Mouse (Mus musculus) MEL (cell line): ENCODE data around the gene Lima1. TPM values are rescaled to one million over a fixed set of nuclear protein-coding genes. Genes with fewer than 3 reads are reported as not detected.
A peak's percentile ranks its signal among the peaks of the same experiment; 100 is the strongest.

Experiments
- DNase-seq: peaks from one replicate; pipeline ENCODE4 v3.0.0; 2011; ENCODE audit warnings: low read depth, low spot score
- H3K27ac ChIP-seq: 2 replicates; pipeline ENCODE4 v1.5.1; 2012; ENCODE audit warnings: low read depth, mild to moderate bottlenecking, control low read depth, low read length, moderate library complexity; ENCODE audit not compliant: control insufficient read depth
- H3K27me3 ChIP-seq, 2 experiments: fragments of 150-350 bp in 1 of 2; sonication (generic) in 1 of 2; 2 replicates each; pipeline ENCODE4 v1.6.1; 2012; ENCODE audit warnings: low read length in 2 of 2, mild to moderate bottlenecking in 2 of 2, improper control_type of control experiment in 1 of 2, moderate library complexity in 1 of 2; ENCODE audit not compliant: insufficient read depth in 2 of 2, control insufficient read depth in 1 of 2
- H3K36me3 ChIP-seq, 2 experiments: 2 replicates each; pipeline ENCODE4 v1.6.1; 2012 to 2014; ENCODE audit warnings: low read length in 2 of 2, improper control_type of control experiment in 1 of 2, inconsistent platforms in 1 of 2, mild to moderate bottlenecking in 1 of 2; ENCODE audit not compliant: insufficient read depth in 2 of 2, control insufficient read depth in 1 of 2
- H3K4me1 ChIP-seq, 2 experiments: fragments of 150-350 bp in 1 of 2; sonication (generic) in 1 of 2; 2 replicates each; pipeline ENCODE4 v1.6.1; 2012; ENCODE audit warnings: low read length in 2 of 2, improper control_type of control experiment in 1 of 2, mild to moderate bottlenecking in 1 of 2; ENCODE audit not compliant: insufficient read depth in 2 of 2, control insufficient read depth in 1 of 2
- H3K4me3 ChIP-seq, 2 experiments: fragments of 150-350 bp in 1 of 2; sonication (generic) in 1 of 2; 2 replicates each; pipeline ENCODE4 v1.5.1; 2012; ENCODE audit warnings: low read depth in 2 of 2, low read length in 2 of 2, mild to moderate bottlenecking in 2 of 2, moderate library complexity in 2 of 2, control low read depth in 1 of 2, improper control_type of control experiment in 1 of 2; ENCODE audit not compliant: control insufficient read depth in 1 of 2, insufficient read depth in 1 of 2
- H3K79me2 ChIP-seq: 2 replicates; pipeline ENCODE4 v1.6.1; 2012; ENCODE audit warnings: mild to moderate bottlenecking, low read length, moderate library complexity; ENCODE audit not compliant: control insufficient read depth, poor library complexity, insufficient read depth
- H3K9ac ChIP-seq: 2 replicates; pipeline ENCODE4 v1.6.1; 2012; ENCODE audit warnings: low read depth, mild to moderate bottlenecking, control low read depth, low read length, moderate library complexity; ENCODE audit not compliant: control insufficient read depth, poor library complexity, severe bottlenecking
- H3K9me3 ChIP-seq: fragments of 150-350 bp; sonication (generic); replicated peaks from 2 replicates; pipeline ENCODE4 v1.6.1; 2012; ENCODE audit warnings: mild to moderate bottlenecking, low read length, improper control_type of control experiment, moderate library complexity; ENCODE audit not compliant: insufficient read depth
- GABPA ChIP-seq: IDR thresholded peaks from 2 replicates; pipeline ENCODE4 v1.6.1; 2012; ENCODE audit warnings: low read depth, mild to moderate bottlenecking, inconsistent platforms, low read length, improper control_type of control experiment, moderate library complexity
- JUND ChIP-seq: IDR thresholded peaks from 2 replicates; pipeline ENCODE4 v1.6.1; 2011; ENCODE audit warnings: low read depth, mild to moderate bottlenecking, improper control_type of control experiment, low read length
- MAX ChIP-seq: IDR thresholded peaks from 2 replicates; pipeline ENCODE4 v1.6.1; 2011; ENCODE audit warnings: low read length, improper control_type of control experiment
- POLR2AphosphoS2 ChIP-seq: IDR thresholded peaks from 2 replicates; pipeline ENCODE4 v1.6.1; 2011; ENCODE audit warnings: low read length, improper control_type of control experiment
- POLR2AphosphoS5 ChIP-seq: IDR thresholded peaks from 2 replicates; pipeline ENCODE4 v1.6.1; 2012; ENCODE audit warnings: low read depth, borderline replicate concordance, mild to moderate bottlenecking, inconsistent platforms, low read length, moderate library complexity, mixed read lengths
- RAD21 ChIP-seq: IDR thresholded peaks from 2 replicates; pipeline ENCODE4 v1.6.1; 2011; ENCODE audit warnings: mild to moderate bottlenecking, low read depth, low read length, improper control_type of control experiment
- RCOR1 ChIP-seq: IDR thresholded peaks from 2 replicates; pipeline ENCODE4 v1.6.1; 2012; ENCODE audit warnings: low read depth, mild to moderate bottlenecking, inconsistent platforms, low read length, improper control_type of control experiment
- USF1 ChIP-seq: IDR thresholded peaks from 2 replicates; pipeline ENCODE4 v1.6.1; 2014; ENCODE audit warnings: low read depth, mild to moderate bottlenecking, inconsistent platforms, low read length, improper control_type of control experiment, moderate library complexity
- ZC3H11A ChIP-seq: IDR thresholded peaks from 2 replicates; pipeline ENCODE4 v1.6.1; 2012; ENCODE audit warnings: low read depth, mild to moderate bottlenecking, inconsistent platforms, low read length, improper control_type of control experiment
- ZNF384 ChIP-seq: IDR thresholded peaks from 2 replicates; pipeline ENCODE4 v1.6.1; 2012; ENCODE audit warnings: low read depth, mild to moderate bottlenecking, inconsistent platforms, low read length, improper control_type of control experiment
- polyA plus RNA-seq, 2 experiments: library from polyadenylated mRNA; stranded (reverse) in 1 of 2; unstranded in 1 of 2; fragments of >175 nt in 1 of 2; fragments of >200 nt in 1 of 2; gene quantifications; 2 replicates each; pipeline versions ENCODE4 v1.2.1 to v1.2.4; 2012; ENCODE audit warnings: low replicate concordance in 2 of 2, low read depth in 1 of 2; ENCODE audit not compliant: insufficient read length in 2 of 2, insufficient read depth in 1 of 2, missing spikeins in 1 of 2
- total RNA-seq: library from RNA; depleted of rRNA; stranded (reverse); fragments of 300-350 nt; gene quantifications from 2 replicates; pipeline ENCODE4 v1.2.3, GENCODE M21; 2012

Lima1 gene
- total and polyA plus RNA-seq, 3 experiments: 1.1 to 7.9 TPM; not detected in 1

GRCm38 (mm10) chr15:99861536-99861935, 13.7 kb downstream of the Lima1 start:
- no peaks in the 10 kb centered on the region for H3K79me2 ChIP-seq
- no peak overlapping the region for H3K4me3 ChIP-seq
- H3K27me3 ChIP-seq: peaks cover 14 to 26% of the 10 kb centered on the region in 2 experiments
- TF ChIP-seq POLR2AphosphoS2 (no peak), MAX (no peak), RAD21 (no peak), ZNF384 (peak; percentile 34; the same call in 1 of the 2 replicates), USF1 (no peak), GABPA (no peak), RCOR1 (no peak)
- peaks cover 0 to 3% of the 10 kb centered on the region in 2 experiments; a peak in 1 of 4 replicates for H3K4me1 ChIP-seq
- H3K9me3 ChIP-seq: no peaks in the 10 kb centered on the region
- H3K36me3 ChIP-seq: no peaks in the 10 kb centered on the region; a peak in 1 of 4 replicates
- DNase-seq: no peak
- H3K9ac ChIP-seq: no peak overlapping the region
- no peak overlapping the region for H3K27ac ChIP-seq

- Histone ChIP-seq H3K79me2 (no peaks in the 10 kb centered on the region), H3K4me3 (no peak overlapping the region), H3K9ac (no peak overlapping the region), H3K36me3 (no peaks in the 10 kb centered on the region), H3K9me3 (no peaks in the 10 kb centered on the region), H3K27ac (no peak overlapping the region), H3K27me3 (peaks cover 11 to 28% of the 10 kb centered on the region in 2 experiments), H3K4me1 (no peaks in the 10 kb centered on the region)
- DNase-seq: no peak
- no peak for TF ChIP-seq POLR2AphosphoS5
These were observed 15.4 kb downstream of the Lima1 start for GRCm38 (mm10) chr15:99859644-99860392.

GRCm38 (mm10) chr15:99857479-99857878, 17.8 kb downstream of the Lima1 start:
- Histone ChIP-seq H3K27me3 (peaks cover 21 to 27% of the 10 kb centered on the region in 2 experiments), H3K4me1 (no peaks in the 10 kb centered on the region), H3K79me2 (no peaks in the 10 kb centered on the region), H3K36me3 (no peaks in the 10 kb centered on the region), H3K9me3 (no peaks in the 10 kb centered on the region), H3K4me3 (no peak overlapping the region), H3K27ac (no peak overlapping the region), H3K9ac (no peak overlapping the region)
- no peak for DNase-seq
- TF ChIP-seq RAD21 (no peak), JUND (no peak), ZC3H11A (no peak), POLR2AphosphoS2 (no peak)
